Mouse (Mus musculus) cerebellum, adult (tissue): ENCODE data around the gene Pabpc1l.

Experiments used
- ATAC-seq: cut with Nextera tagmentation; 2 replicates; pipeline ENCODE4 v1.9.2; 2017; ENCODE audit warnings: mild to moderate bottlenecking, moderate library complexity, mixed read lengths; ENCODE audit not compliant: insufficient number of reproducible peaks, low FRiP score, low TSS enrichment

The Pabpc1l gene

DNA sequence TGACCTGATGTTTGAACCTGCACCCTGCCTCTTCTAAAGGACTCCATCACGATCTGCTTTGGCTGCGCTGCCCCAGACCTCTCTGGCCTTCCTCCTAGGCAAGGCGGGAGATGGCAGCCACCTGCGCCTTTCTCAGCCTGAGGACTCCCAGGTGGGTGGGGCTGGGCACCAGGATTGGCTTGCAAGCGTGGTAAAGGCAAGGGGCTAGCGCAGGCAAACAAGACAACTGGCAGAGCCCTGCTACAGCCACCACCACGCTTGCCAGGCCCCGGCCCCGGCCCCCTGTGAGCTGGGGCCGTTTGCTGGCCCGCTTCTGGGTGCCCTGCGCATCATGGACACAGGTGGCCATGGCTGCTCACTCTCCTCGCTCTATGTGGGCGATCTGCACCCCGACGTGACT is at the start of gene Pabpc1l:
Pabpc1l (plus strand) TSS at position 301 of the 400 bp plus-strand sequence.
- no peak for ATAC-seq

DNA sequence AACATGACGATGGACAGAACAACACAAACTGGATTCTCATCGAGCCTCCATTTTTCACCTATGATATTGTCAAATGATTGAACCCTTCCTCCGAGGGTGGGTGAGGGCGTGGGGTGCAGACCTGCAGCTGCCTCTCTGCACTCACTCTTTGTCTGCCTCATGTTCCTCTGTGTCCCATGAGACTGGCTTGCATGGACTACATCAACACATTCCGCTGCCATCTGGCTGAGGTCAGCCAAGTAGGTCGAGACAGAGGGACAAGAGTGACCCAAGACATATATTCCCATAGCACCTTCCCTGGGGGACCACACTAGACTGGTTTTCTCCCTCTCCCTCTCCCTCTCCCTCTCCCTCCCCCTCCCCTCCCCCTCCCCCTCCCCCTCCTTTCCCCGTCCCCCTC is 48.8 kb upstream of the Pabpc1l start:
- ATAC-seq = no peak

DNA sequence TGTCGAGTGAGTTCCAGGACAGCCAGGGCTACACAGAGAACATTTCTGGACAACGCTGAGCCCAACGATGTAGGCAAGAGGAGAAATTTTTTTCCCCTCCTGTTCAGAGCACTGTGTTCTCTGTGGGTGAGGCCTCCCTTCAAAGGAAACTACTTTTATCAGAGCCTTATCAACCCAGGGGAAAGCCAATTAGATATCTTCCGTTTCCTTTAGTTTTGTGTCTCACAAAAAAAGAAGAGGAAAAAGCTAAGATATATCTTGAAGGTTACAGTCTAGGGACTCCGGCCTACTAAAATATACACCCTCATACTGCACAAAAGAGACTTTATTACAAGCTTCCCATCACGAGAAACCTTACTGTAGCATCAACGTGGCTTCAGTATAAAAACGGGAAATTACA is 38.0 kb upstream of the Pabpc1l start:
- no peak for ATAC-seq

DNA sequence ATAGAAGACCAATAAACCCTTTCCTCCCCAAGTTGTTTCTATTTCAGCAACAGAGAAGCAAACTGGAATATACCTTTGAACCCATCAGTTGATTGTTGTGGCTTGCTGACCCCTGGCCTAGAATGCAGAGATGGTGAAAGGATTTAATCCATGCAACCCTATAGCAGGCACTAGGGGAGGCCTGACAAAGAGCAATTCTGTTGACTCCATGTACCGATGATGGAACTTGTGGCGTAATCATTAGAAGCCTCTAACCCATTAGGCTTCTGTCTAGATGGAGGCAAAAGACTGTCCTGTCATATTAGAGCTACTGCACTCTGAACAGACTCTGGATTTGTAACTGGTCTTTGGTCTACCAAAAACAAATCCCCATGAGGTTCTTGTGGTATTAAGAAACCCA is 32.4 kb upstream of the Pabpc1l start:
- ATAC-seq = no peak

DNA sequence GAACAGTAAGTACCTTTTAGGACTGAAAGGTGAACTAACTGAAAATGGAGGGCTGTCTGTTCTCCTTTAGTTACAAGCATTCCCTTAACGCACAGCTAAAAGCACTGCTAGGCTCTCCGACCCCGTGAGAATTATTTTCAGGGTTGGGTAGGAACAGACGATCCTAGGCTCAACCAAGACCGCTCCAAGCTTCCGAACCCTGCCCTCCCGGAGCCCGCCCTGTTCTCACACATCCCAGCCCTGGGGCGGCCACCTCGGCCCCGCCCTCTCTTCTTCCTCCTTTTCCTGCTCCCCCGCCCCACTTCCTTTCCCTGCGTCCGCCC is 30.6 kb upstream of the Pabpc1l start, which contains the start of gene Ywhab:
Ywhab (plus strand) TSS at position 307 of the 323 bp plus-strand sequence.
- ATAC-seq = no peak; the same call in 1 of the 2 replicates

DNA sequence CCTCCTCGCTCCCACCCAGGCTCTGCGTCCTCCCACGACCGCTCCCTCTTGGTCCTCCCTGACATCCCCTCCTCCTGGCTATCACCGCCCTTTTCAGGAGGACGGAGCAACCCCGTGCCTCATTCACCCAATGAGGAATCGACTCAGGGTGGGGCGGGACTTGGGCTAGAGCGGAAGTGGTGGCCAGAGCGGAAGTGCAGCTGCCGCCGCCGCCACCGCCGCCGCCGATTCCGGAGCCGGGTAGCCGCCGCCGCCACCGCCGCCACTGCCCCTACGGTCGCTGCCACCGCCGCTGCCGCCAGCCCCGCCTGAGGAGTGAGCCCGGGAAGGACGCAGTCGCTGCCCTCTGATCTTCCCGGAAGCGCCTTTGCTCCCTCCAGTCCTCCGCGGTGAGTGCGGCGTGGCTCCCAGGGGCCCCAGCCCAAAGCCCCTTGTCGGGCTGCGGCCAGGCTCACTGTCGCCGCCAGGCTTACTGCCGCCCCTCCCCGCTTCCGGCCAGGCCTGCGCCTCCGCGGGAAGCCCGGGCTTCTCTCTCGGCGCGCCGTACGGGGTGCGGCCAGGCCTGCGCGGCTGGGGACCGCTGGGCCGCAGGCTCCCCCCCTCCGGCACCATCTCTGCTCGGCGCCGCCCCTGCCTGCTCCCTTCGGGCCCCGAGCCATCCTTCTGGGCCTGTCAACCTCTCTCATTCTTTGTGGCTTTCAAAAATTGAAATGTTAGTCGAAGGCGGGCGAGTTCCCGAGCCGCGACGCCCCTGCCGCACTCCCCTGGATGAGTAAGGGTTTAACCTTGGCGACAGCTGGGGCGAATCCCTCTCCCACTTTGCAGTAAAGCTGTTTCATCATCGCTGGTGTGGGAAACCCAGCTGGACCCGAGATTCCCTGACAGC is 30.0 kb upstream of the Pabpc1l start:
- peak; percentile 98 for ATAC-seq

DNA sequence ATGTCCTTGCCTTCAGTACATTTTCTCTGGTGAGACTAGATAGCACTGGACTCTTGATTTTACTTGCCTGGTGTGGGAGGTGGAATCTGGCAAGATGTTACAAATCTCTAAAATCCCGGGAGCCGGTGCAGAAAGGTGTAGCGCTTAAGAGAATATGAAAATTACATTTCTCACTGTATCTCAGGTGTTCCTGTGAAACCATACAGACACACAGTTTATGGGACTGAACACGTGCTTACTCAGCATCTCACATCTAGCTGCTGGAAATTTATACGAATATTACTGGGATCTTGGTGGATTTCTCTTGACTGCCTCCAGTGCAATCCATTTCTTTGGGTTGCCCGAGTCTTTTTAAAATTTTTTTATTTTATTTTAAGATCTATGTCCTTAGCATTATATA is 29.0 kb upstream of the Pabpc1l start:
- no peak for ATAC-seq

DNA sequence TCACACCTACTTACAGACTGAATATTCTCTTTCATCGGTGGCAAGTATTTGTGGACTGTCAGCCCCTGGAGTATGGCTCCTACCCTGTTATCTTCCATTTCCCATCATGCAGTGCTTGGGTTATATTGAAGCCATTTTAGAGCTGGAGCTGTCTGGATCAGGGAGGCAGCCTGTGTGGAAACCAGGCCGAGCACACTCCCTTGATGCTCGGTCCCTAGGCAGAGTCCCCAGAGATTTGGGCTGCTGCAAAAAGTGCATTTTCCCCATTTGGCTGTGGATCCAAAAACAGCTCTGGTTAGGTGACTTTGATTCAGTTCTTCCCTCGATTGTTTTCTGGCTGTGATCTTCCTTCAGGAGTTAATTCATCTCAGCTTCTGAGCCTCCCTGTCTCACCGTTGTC is 28.4 kb upstream of the Pabpc1l start:
- ATAC-seq = no peak

DNA sequence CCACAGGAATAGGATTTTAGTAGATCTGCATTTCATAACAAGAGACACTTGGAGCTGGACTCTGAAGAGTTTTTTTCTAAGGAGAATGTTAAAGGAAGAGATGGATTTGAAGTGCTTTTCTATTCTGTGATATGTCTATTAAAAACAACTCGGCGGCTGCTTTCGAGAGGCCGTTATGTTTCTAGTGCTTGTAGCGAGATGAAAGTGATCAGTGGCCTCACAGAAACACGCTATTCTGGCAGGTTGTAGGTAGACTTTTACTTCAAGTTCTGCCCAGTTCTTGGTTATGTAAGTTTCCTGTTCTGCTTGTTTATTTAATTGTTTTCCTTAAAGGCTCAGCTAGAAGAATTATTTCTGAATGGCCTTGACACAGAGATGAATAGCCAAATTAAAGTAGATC is 26.3 kb upstream of the Pabpc1l start:
- no peak for ATAC-seq

DNA sequence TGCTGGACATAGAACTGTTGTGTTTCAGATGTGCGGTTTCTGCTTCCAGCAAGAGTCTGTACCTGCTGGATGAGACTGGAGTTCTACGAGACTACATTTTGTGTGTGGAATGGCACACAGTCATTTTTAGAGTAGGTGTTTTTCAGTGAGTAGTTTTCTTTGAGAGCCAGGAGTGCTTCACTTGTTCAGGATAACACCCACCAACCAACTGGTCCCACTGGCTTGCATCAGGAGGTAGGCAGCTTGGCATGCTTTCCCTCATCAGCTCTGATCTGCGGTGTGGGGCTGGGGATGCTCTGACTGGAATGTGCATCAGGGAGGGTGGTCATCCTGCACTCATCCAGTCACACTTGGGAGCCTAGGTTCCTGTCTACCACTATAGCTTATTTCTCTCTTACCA is 22.6 kb upstream of the Pabpc1l start:
- no peak for ATAC-seq

DNA sequence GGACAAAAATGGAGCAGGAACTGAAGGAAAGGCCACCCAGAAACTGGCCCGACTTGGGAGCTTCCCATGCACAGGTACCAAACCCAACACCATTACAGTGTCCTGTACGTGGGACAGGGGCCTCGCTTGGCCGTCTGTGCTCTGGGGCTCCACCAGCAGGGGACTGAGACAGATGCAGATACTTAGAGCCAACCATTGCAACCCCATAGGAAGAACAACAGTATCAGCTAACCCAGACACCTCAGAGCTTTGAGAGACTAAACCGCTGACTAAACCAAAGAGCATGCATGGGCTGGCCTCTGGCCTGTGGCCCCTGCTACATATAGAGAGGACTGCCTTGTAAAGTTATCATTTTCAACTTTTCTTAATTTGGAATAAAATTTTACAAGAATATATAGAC is 20.7 kb upstream of the Pabpc1l start:
- ATAC-seq = no peak

DNA sequence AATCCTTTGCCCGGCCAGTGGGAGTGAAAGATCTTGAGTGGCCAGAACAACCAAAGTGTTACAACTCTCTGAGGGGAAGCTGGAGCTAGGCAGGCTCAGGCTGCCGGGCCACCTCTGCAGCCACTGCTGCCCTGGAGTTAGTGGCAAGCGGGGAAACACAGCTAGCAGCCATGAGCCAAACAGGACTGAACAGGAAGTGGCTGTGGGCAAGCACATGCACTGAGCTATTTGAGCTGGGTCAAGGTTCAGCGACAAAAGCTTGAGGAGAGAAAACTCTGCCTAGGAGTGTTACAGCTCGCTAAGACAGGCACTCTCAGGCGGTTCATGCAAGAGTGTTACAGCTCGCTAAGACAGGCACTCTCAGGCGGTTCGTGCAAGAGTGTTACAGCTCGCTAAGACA is 18.3 kb upstream of the Pabpc1l start:
- ATAC-seq = no peak

DNA sequence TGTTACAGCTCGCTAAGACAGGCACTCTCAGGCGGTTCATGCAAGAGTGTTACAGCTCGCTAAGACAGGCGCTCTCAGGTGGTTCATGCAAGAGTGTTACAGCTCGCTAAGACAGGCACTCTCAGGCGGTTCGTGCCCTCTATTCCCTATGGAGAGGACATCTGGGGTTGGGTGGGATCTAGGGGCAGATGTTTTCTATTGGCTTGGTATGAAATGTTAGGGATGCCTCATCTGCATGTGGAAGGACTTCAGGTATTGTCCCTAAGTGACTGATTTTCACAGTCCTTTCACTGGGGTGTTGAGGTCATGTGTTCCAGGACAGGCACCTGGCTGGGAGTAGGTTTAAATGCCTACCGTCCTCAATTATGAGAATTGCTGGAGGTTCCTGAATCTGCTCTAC is 17.7 kb upstream of the Pabpc1l start:
- no peak for ATAC-seq

DNA sequence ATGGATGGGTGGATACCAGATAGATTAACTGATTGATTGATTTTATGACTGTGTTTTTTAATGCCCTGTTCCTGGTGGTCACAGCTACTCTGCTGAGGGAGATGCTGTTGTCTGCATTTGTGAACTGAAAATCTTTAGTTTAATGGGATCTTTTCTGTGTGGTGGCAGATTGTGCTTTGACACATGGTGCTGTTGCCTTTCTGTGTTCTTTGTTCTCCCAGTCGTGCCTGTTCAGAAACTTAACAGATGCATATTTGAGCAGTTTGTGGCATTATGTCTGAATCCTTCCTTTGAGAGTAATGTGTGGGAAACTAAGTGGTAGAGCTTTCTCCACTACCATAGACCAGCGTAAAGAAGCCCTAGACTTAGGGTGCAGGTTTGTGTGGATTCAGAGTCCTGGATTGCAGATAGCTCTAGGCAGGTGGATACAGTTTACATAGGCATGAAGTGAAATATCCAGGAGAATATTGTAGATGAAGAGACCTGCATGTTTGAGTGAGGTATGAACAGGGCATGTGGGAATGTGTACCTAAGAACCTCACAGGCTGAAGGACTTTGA is 17.2 kb upstream of the Pabpc1l start:
- ATAC-seq = no peak

DNA sequence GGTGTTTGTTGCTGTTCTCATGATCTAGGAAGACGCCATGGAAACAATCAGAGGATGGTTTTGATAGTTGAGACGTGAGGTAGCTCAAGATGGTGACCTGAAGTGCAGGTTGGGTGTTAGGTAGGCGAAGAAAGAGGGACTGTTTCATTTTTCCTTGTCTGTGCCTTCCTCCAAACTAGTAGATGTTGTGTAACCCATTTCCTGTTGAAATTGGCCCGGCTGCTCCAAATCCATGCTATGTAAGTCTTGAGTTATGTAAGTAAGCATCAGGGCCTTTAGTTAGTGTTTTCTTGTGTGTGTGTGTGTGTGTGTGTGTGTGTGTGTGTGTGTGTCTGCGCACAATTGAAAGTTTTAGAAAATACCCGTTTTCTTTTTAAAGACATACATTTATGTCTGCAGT is 16.0 kb upstream of the Pabpc1l start:
- ATAC-seq = no peak

DNA sequence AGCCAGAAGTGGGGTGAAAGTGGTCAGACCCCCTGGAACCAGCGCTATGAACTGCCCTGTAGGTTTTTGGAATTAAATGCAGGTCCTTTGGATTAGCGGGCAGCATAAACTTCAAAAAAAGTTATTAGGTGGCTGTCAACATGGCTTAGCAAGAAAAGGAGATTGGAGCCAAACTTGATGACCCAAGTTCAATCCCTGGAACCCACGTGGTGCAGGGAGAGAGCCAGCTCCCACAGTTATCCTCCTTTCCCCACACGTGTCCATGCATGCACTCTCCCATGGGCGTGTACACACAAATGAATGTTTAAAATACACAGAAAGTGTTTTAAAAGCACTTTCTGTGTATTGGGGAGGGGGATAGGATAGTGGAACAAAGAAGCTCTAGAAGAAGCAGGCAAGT is 14.8 kb upstream of the Pabpc1l start:
- no peak for ATAC-seq

DNA sequence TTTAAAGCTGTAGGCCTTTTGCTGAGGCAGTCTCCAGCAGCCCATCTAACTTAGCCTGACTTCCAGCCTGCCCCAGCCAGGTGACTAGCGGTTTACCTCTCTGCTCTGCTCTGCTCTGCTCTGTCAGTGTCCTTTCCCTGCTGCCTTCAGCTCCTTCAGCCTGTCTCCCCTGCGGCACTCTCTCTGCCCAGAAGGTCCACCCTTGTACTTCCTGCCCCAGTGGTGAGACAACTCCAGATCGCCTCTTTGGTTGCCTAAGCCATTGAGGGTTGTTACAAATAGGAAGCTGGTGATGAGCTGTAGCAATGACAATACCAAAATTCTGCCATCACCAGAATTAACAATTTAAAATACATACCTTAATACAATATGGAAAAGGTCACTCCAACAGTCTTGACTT is 14.3 kb upstream of the Pabpc1l start:
- no peak for ATAC-seq

DNA sequence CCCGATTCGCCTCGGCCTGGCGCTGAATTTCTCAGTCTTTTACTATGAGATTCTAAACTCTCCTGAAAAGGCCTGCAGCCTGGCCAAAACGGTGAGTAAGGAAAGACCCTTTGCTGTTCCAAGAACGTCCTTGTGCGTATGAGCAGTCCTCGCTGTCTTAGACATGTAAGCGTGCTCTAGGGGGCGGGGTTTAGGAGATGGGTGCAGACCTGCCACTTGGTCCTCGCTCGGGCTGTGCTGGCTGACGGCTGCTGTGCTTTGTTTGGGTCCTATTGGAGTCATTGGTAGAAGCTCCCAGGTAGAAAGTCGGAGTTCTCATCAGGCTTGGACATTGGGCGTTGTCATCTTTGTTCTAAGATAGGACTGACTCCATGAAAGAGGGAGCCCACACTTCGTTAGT is 9.9 kb upstream of the Pabpc1l start:
- no peak for ATAC-seq

DNA sequence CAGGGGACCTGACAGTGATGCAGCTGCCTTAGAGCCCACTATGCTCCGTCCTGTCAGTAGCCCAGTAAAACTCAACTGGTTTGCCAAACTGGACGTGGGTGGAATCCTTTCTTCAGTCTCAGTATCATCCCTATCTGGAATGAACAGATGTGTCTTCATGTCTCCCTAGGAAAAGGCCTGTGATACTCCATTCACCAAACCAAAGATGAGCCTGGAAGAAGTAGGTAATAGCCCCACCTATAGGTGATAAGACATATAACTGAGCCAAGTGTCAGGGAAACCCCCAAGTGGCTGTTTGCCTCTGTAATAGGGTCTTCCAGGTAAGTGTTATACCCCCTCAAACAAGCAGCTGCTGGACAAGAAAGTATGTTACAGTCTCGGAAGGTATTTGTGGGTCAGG is 6.3 kb upstream of the Pabpc1l start:
- ATAC-seq = no peak

DNA sequence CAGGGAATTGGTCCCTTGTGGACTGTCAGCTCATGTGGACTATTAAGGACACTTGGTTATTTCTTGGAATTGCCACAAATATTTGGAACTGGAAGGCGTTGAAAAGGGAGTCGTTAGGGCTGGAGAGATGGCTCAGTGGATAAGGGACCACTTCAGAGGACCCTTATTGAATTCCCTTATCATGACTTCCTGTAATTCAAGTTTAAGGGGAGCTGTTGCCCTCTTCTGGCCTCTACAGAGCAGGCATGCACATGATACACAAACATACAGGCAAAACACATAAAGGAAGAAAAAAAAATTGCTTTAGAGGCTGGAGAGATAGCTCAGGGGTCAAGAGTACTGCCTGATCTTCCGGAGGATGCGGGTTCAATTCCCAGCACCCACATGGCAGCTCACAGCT is 5.3 kb upstream of the Pabpc1l start:
- ATAC-seq = no peak

DNA sequence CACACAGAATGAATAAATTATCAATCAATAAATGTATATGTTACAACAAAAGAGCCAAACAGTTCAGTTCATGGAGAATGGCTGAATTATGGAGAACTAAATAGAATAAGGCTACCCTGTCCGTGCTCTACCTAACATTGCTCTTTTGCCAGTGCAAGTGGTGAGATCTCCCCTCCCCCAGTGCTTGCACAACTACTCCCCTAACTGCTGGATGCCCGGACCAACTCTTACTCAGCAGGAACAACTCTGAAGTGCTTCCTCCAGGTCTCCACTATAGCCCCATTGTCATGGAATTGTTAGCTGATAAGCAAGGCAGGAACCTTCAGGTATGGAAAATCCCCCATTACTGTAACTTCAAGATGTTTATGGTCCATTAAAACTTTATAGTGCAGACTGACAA is 3.1 kb upstream of the Pabpc1l start:
- no peak for ATAC-seq

DNA sequence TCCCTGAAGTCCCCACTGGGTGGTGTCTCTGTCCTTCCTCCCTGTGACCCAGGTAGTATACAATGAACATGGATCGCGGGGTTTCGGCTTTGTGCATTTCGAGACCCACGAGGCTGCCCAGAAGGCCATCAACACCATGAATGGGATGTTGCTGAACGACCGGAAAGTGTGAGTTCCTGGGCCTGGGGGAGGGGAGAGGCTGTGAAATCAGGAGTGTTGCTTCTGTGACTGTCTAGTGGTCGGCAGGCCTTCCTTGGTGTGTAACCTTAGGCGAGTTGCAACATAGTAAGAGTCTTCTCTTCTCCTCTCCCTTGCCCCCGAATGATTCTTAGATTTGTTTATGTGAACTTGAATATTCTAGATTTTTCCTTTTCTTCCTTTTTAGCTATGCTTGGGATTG is 5.9 kb downstream of the Pabpc1l start:
- ATAC-seq = no peak
